Mouse (Mus musculus) heart, embryonic 15.5 days (tissue): ENCODE results near the gene Rest. TPM values are rescaled to one million over a fixed set of nuclear protein-coding genes. Genes with fewer than 3 reads are reported as not detected.

Experiments used
- ATAC-seq: fragments of 200-750 bp; cut with Nextera tagmentation; replicated peaks from 2 replicates; pipeline ENCODE4 v1.8.0; 2017; ENCODE audit warnings: low read depth, moderate TSS enrichment; ENCODE audit not compliant: insufficient number of reproducible peaks, insufficient read depth, low FRiP score
- H3K27ac ChIP-seq: fragments of 300-500 bp; sonication (generic); 2 replicates; pipeline ENCODE4 v1.5.1; 2015; ENCODE audit warnings: mild to moderate bottlenecking, inconsistent platforms
- H3K27me3 ChIP-seq: fragments of 300-500 bp; sonication (generic); 2 replicates; pipeline ENCODE4 v1.6.1; 2015; ENCODE audit warnings: inconsistent platforms
- H3K36me3 ChIP-seq: fragments of 300-500 bp; sonication (generic); 2 replicates; pipeline ENCODE4 v1.6.1; 2015; ENCODE audit warnings: mild to moderate bottlenecking, inconsistent platforms
- H3K4me1 ChIP-seq: fragments of 300-500 bp; sonication (generic); replicated peaks from 2 replicates; pipeline ENCODE4 v1.6.1; 2015; ENCODE audit warnings: inconsistent platforms
- H3K4me2 ChIP-seq: fragments of 300-500 bp; sonication (generic); 2 replicates; pipeline ENCODE4 v1.6.1; 2015; ENCODE audit warnings: inconsistent platforms, mild to moderate bottlenecking, moderate library complexity
- H3K4me3 ChIP-seq: fragments of 300-500 bp; sonication (generic); 2 replicates; pipeline ENCODE4 v1.5.1; 2015; ENCODE audit warnings: mild to moderate bottlenecking, inconsistent platforms
- H3K9ac ChIP-seq: fragments of 300-500 bp; sonication (generic); 2 replicates; pipeline ENCODE4 v1.6.1; 2015; ENCODE audit warnings: mild to moderate bottlenecking, inconsistent platforms
- H3K9me3 ChIP-seq: fragments of 300-500 bp; sonication (generic); replicated peaks from 2 replicates; pipeline ENCODE4 v1.6.1; 2016; ENCODE audit warnings: inconsistent platforms
- WGBS: fragments of 180-500 bp; shearing (Covaris S2); methylation state at CpG from one replicate; pipeline ENCODE4 v1.1.7; 2015; ENCODE audit warnings: mixed read lengths; 5-methylcytosine and 5-hydroxymethylcytosine counted together
- polyA plus RNA-seq: library from polyadenylated mRNA; unstranded; fragments of >200 nt; fragmentation: Nextera tagmentation; extraction: Ambion mirVana; gene quantifications from 2 replicates; pipeline ENCODE4 v1.2.1, GENCODE M21; 2015

The Rest gene
- polyA plus RNA-seq, 1 experiment from 2014 or later, result 19.3 TPM

GRCm38 (mm10) chr5:77286904-77287303 lies 21.6 kb downstream of the Rest start:
- WGBS, result 49% methylated on average over 5 of the region's 5 CpGs
- Histone ChIP-seq H3K4me2 (no peak overlapping the region), H3K27me3 (no peaks in the 10 kb centered on the region), H3K4me1 (peaks cover 9% of the 10 kb centered on the region), H3K36me3 (peaks cover 50% of the 10 kb centered on the region), H3K4me3 (no peak overlapping the region), H3K9me3 (no peaks in the 10 kb centered on the region), H3K9ac (no peak overlapping the region), H3K27ac (no peak overlapping the region)
- ATAC-seq, result no peak

GRCm38 (mm10) chr5:77287901-77288300 lies 22.6 kb downstream of the Rest start:
- no peaks in the 10 kb centered on the region for H3K9me3 ChIP-seq
- peaks cover 48% of the 10 kb centered on the region for H3K36me3 ChIP-seq
- ATAC-seq, result no peak
- H3K4me2 ChIP-seq, result no peak overlapping the region
- no peak overlapping the region for H3K27ac ChIP-seq
- no peak overlapping the region for H3K4me3 ChIP-seq
- no peaks in the 10 kb centered on the region for H3K27me3 ChIP-seq
- H3K4me1 ChIP-seq, result peaks cover 9% of the 10 kb centered on the region
- 65% methylated on average over 6 of the region's 6 CpGs for WGBS
- no peak overlapping the region for H3K9ac ChIP-seq

GRCm38 (mm10) chr5:77289686-77290085 lies 24.4 kb downstream of the Rest start:
- Histone ChIP-seq H3K9ac (no peak overlapping the region), H3K9me3 (no peaks in the 10 kb centered on the region), H3K27me3 (no peaks in the 10 kb centered on the region), H3K4me2 (no peak overlapping the region), H3K27ac (no peak overlapping the region), H3K36me3 (peaks cover 49% of the 10 kb centered on the region), H3K4me3 (no peak overlapping the region), H3K4me1 (peaks cover 9% of the 10 kb centered on the region)
- no peak for ATAC-seq
- 63% methylated on average over 8 of the region's 8 CpGs for WGBS

- no peak for ATAC-seq
- no peaks in the 10 kb centered on the region for H3K27me3 ChIP-seq
- WGBS, result 93% methylated on average over 2 of the region's 2 CpGs
- peaks cover 9% of the 10 kb centered on the region for H3K4me1 ChIP-seq
- H3K27ac ChIP-seq, result no peak overlapping the region
- peaks cover 45% of the 10 kb centered on the region for H3K36me3 ChIP-seq
- no peaks in the 10 kb centered on the region for H3K9me3 ChIP-seq
- H3K9ac ChIP-seq, result no peak overlapping the region
- H3K4me3 ChIP-seq, result no peak overlapping the region
- H3K4me2 ChIP-seq, result no peak overlapping the region
These were observed 25.3 kb downstream of the Rest start for GRCm38 (mm10) chr5:77290606-77291005.

GRCm38 (mm10) chr5:77292803-77293522 lies 27.7 kb downstream of the Rest start:
- H3K4me1 ChIP-seq, result no peaks in the 10 kb centered on the region
- WGBS, result 84% methylated on average over 7 of the region's 7 CpGs
- H3K27ac ChIP-seq, result no peak overlapping the region
- no peak overlapping the region for H3K4me2 ChIP-seq
- no peak for ATAC-seq
- no peak overlapping the region for H3K9ac ChIP-seq
- H3K4me3 ChIP-seq, result no peak overlapping the region
- H3K9me3 ChIP-seq, result no peaks in the 10 kb centered on the region
- H3K27me3 ChIP-seq, result no peaks in the 10 kb centered on the region
- peaks cover 53% of the 10 kb centered on the region for H3K36me3 ChIP-seq

- Histone ChIP-seq H3K9ac (no peak overlapping the region), H3K4me3 (no peak overlapping the region), H3K9me3 (no peaks in the 10 kb centered on the region), H3K36me3 (peaks cover 29% of the 10 kb centered on the region), H3K27ac (no peak overlapping the region), H3K4me1 (no peaks in the 10 kb centered on the region), H3K4me2 (no peak overlapping the region), H3K27me3 (no peaks in the 10 kb centered on the region)
- WGBS, result 90% methylated on average over 2 of the region's 2 CpGs
- no peak for ATAC-seq
These were observed 34.2 kb downstream of the Rest start for GRCm38 (mm10) chr5:77299486-77299885.

- no peak overlapping the region for H3K4me2 ChIP-seq
- H3K9ac ChIP-seq, result no peak overlapping the region
- no peaks in the 10 kb centered on the region for H3K27me3 ChIP-seq
- ATAC-seq, result no peak
- H3K27ac ChIP-seq, result no peak overlapping the region
- H3K9me3 ChIP-seq, result no peaks in the 10 kb centered on the region
- 66% methylated on average over 6 of the region's 6 CpGs for WGBS
- H3K4me1 ChIP-seq, result no peaks in the 10 kb centered on the region
- H3K4me3 ChIP-seq, result no peak overlapping the region
- H3K36me3 ChIP-seq, result peaks cover 39% of the 10 kb centered on the region
These were observed 36.1 kb downstream of the Rest start for GRCm38 (mm10) chr5:77301296-77301903.

- no peaks in the 10 kb centered on the region for H3K27me3 ChIP-seq
- WGBS, result 80% methylated on average over 5 of the region's 5 CpGs
- ATAC-seq, result no peak
- H3K4me3 ChIP-seq, result peak overlapping the region; percentile 89
- no peaks in the 10 kb centered on the region for H3K9me3 ChIP-seq
- peak overlapping the region; percentile 97 for H3K4me2 ChIP-seq
- H3K36me3 ChIP-seq, result peaks cover 23% of the 10 kb centered on the region
- H3K9ac ChIP-seq, result 0 out of 2 replicates have a peak overlapping the region, but pooled peaks have one; percentile 58
- peaks cover 29% of the 10 kb centered on the region for H3K4me1 ChIP-seq
- no peak overlapping the region for H3K27ac ChIP-seq
These were observed 42.7 kb downstream of the Rest start for GRCm38 (mm10) chr5:77307821-77308553.

- Histone ChIP-seq H3K4me2 (peak overlapping the region; percentile 97), H3K9me3 (no peaks in the 10 kb centered on the region), H3K36me3 (peaks cover 26% of the 10 kb centered on the region), H3K27ac (peak overlapping the region; percentile 95; the same call in 1 of the 2 replicates), H3K4me1 (peaks cover 29% of the 10 kb centered on the region), H3K4me3 (peak overlapping the region; percentile 89), H3K27me3 (no peaks in the 10 kb centered on the region), H3K9ac (peak overlapping the region; percentile 58)
- ATAC-seq, result peak; percentile 29
- under 1% methylated on average over 76 of the region's 76 CpGs for WGBS
These were observed 44.0 kb downstream of the Rest start for GRCm38 (mm10) chr5:77309051-77309906.

- H3K36me3 ChIP-seq, result peaks cover 29% of the 10 kb centered on the region
- no peaks in the 10 kb centered on the region for H3K27me3 ChIP-seq
- ATAC-seq, result peak; percentile 94
- WGBS, result under 1% methylated on average over 85 of the region's 85 CpGs
- H3K27ac ChIP-seq, result peak within 1 kb of the TSS; percentile 95
- peaks cover 29% of the 10 kb centered on the region for H3K4me1 ChIP-seq
- H3K9me3 ChIP-seq, result no peaks in the 10 kb centered on the region
- peak within 1 kb of the TSS; percentile 89 for H3K9ac ChIP-seq
- peak within 1 kb of the TSS; percentile 89 for H3K4me3 ChIP-seq
- peak within 1 kb of the TSS; percentile 97 for H3K4me2 ChIP-seq
These were observed 44.9 kb downstream of the Rest start, which contains the start of the genes Noa1 and Polr2b for GRCm38 (mm10) chr5:77309924-77310772. TSS of gene Noa1 (minus strand) at chr5:77310084. TSS of gene Polr2b (plus strand) at chr5:77310147.
